Comparison of ENCODE assay signal across 10 mouse cellular contexts in genomic region chr16:72808351-72808750, GRCm38 (mm10).
DNase-seq lines count a peak whose midpoint lies in the region; ATAC-seq and TF ChIP-seq lines count a peak whose summit lies in the region.
"Had no signal": no experiment of that assay in that cellular context is flagged by ENCODE, and none has a peak within 500 bp of the region (broad histone marks: within the 10 kb centered on the region; RNA-seq: fewer than 3 reads in every experiment).

No protein-coding gene starts in this region.

- no peak for TF ChIP-seq POLR2A in lung, adult 2 months (IDR thresholded peaks at IDR 0.05; ENCODE audit: borderline replicate concordance, extremely low read depth, low read depth, low read length)

- WGBS in lung, adult 2 months = 41% methylated on average over 10 of the region's 10 CpGs
- WGBS in embryonic facial prominence, embryonic 15.5 days = 22% methylated on average over 10 of the region's 10 CpGs
- WGBS in kidney, embryonic 16.5 days = 8% methylated on average over 10 of the region's 10 CpGs

- H3K9me3 ChIP-seq in embryonic facial prominence, embryonic 15.5 days (replicated peaks) = no peaks in the 10 kb centered on the region
- peaks cover 4% of the 10 kb centered on the region; the same call in 1 of the 2 replicates for H3K9me3 ChIP-seq in kidney, embryonic 16.5 days (ENCODE audit: low read length)
- H3K9me3 ChIP-seq: hindbrain, embryonic 10.5 days had no signal

- no peak overlapping the region for H3K27ac ChIP-seq in embryonic facial prominence, embryonic 15.5 days (replicated peaks)
- peak overlapping the region; percentile 58 for H3K27ac ChIP-seq in kidney, embryonic 16.5 days (ENCODE audit: low read length)
- H3K27ac ChIP-seq: hindbrain, embryonic 10.5 days had no signal

- H3K4me1 ChIP-seq in lung, adult 2 months (ENCODE audit: control insufficient read depth, insufficient read depth, low read length) = no peaks in the 10 kb centered on the region
- H3K4me1 ChIP-seq in embryonic facial prominence, embryonic 15.5 days = peaks cover 29% of the 10 kb centered on the region
- peaks cover 31% of the 10 kb centered on the region for H3K4me1 ChIP-seq in kidney, embryonic 16.5 days (ENCODE audit: insufficient read depth, low read length)

- ATAC-seq in embryonic facial prominence, embryonic 15.5 days (ENCODE audit: insufficient number of reproducible peaks, low FRiP score, low TSS enrichment, low read depth) = no peak
- peak; percentile 78; the same call in 1 of the 2 replicates for ATAC-seq in kidney, embryonic 16.5 days (ENCODE audit: low FRiP score, low TSS enrichment)

- no peaks in the 10 kb centered on the region for H3K27me3 ChIP-seq in embryonic facial prominence, embryonic 15.5 days
- H3K27me3 ChIP-seq in kidney, embryonic 16.5 days (ENCODE audit: insufficient read depth, low read length) = no peaks in the 10 kb centered on the region

- peak overlapping the region; percentile 38 for H3K4me2 ChIP-seq in embryonic facial prominence, embryonic 15.5 days (replicated peaks)
- H3K4me2 ChIP-seq in kidney, embryonic 16.5 days (replicated peaks; ENCODE audit: low read depth, low read length) = peak overlapping the region; percentile 56

- H3K4me3 ChIP-seq in lung, adult 2 months (replicated peaks; ENCODE audit: extremely low read depth, low read depth, low read length) = peak overlapping the region; percentile 34
- peak overlapping the region; percentile 4; the same call in 1 of the 2 replicates for H3K4me3 ChIP-seq in embryonic facial prominence, embryonic 15.5 days (replicated peaks)
- H3K4me3 ChIP-seq in kidney, embryonic 16.5 days (ENCODE audit: low read length) = peak overlapping the region; percentile 42
- H3K4me3 ChIP-seq: hindbrain, embryonic 10.5 days had no signal

- DNase-seq in lung, adult 2 months = no peak
- no peak for DNase-seq in lung, postnatal 4 days
- peak; percentile 7 for DNase-seq in lung, postnatal 25 days (ENCODE audit: low spot score)
- no peak for DNase-seq in c-Kit-positive CD71-positive TER-119-positive erythroid progenitor cells, embryonic 14.5 days (ENCODE audit: low spot score)
- DNase-seq in Muller cell, postnatal 12 days (ENCODE audit: inconsistent ontology term) = no peak
- DNase-seq in retina, postnatal 1 day = no peak
- DNase-seq: cerebellum, postnatal 14 days had no signal

- H3K36me3 ChIP-seq in embryonic facial prominence, embryonic 15.5 days = no peaks in the 10 kb centered on the region
- H3K36me3 ChIP-seq in kidney, embryonic 16.5 days (ENCODE audit: insufficient read depth, low read length) = no peaks in the 10 kb centered on the region
- H3K36me3 ChIP-seq: hindbrain, embryonic 10.5 days had no signal

- no peak for TF ChIP-seq CTCF in lung, adult 2 months (IDR thresholded peaks at IDR 0.05; ENCODE audit: insufficient read depth, low read length)

- H3K9ac ChIP-seq in embryonic facial prominence, embryonic 15.5 days = no peak overlapping the region
- peak overlapping the region; percentile 42 for H3K9ac ChIP-seq in kidney, embryonic 16.5 days (replicated peaks; ENCODE audit: low read length)
